Mouse (Mus musculus) stomach, embryonic 16.5 days (tissue): ENCODE data around the gene Col2a1. TPM values are rescaled to one million over a fixed set of nuclear protein-coding genes. Genes with fewer than 3 reads are reported as not detected.

Source experiments
- ATAC-seq: fragments of 200-750 bp; cut with Nextera tagmentation; 2 replicates; pipeline ENCODE4 v1.8.0; 2017; ENCODE audit warnings: moderate number of reproducible peaks, moderate TSS enrichment; ENCODE audit not compliant: insufficient read depth, low FRiP score
- H3K27ac ChIP-seq: fragments of 300-500 bp; sonication (generic); 2 replicates; pipeline ENCODE4 v1.5.1; 2014; ENCODE audit warnings: low read length
- H3K27me3 ChIP-seq: fragments of 300-500 bp; sonication (generic); 2 replicates; pipeline ENCODE4 v1.6.1; 2014; ENCODE audit warnings: low read length, control low read depth, mixed read lengths; ENCODE audit not compliant: control insufficient read depth, insufficient read depth
- H3K36me3 ChIP-seq: fragments of 300-500 bp; sonication (generic); 2 replicates; pipeline ENCODE4 v1.6.1; 2014; ENCODE audit warnings: low read length; ENCODE audit not compliant: control insufficient read depth, insufficient read depth
- H3K4me1 ChIP-seq: fragments of 300-500 bp; sonication (generic); 2 replicates; pipeline ENCODE4 v1.6.1; 2014; ENCODE audit warnings: low read length, control low read depth, mixed read lengths; ENCODE audit not compliant: control insufficient read depth, insufficient read depth
- H3K4me2 ChIP-seq: fragments of 300-500 bp; sonication (generic); 2 replicates; pipeline ENCODE4 v1.6.1; 2014; ENCODE audit warnings: low read depth, low read length, mixed read lengths
- H3K4me3 ChIP-seq: fragments of 300-500 bp; sonication (generic); replicated peaks from 2 replicates; pipeline ENCODE4 v1.5.1; 2014; ENCODE audit warnings: mild to moderate bottlenecking, low read length
- H3K9ac ChIP-seq: fragments of 300-500 bp; sonication (generic); 2 replicates; pipeline ENCODE4 v1.6.1; 2014; ENCODE audit warnings: low read length
- H3K9me3 ChIP-seq: fragments of 300-500 bp; sonication (generic); replicated peaks from 2 replicates; pipeline ENCODE4 v1.6.1; 2016; ENCODE audit warnings: low read length, control low read depth; ENCODE audit not compliant: control insufficient read depth
- WGBS: fragments of 180-500 bp; shearing (Covaris S2); extraction: QIAGEN DNeasy Blood & Tissue Kit; methylation state at CpG from one replicate; pipeline ENCODE4 v1.1.7; 2014; 5-methylcytosine and 5-hydroxymethylcytosine counted together
- polyA plus RNA-seq: library from polyadenylated mRNA; unstranded; fragments of >200 nt; fragmentation: Nextera tagmentation; extraction: Ambion mirVana; gene quantifications from 2 replicates; pipeline ENCODE4 v1.2.1, GENCODE M21; 2015

Col2a1 gene
- polyA plus RNA-seq, 1 experiment from 2014 or later, result 0.85 TPM

DNA sequence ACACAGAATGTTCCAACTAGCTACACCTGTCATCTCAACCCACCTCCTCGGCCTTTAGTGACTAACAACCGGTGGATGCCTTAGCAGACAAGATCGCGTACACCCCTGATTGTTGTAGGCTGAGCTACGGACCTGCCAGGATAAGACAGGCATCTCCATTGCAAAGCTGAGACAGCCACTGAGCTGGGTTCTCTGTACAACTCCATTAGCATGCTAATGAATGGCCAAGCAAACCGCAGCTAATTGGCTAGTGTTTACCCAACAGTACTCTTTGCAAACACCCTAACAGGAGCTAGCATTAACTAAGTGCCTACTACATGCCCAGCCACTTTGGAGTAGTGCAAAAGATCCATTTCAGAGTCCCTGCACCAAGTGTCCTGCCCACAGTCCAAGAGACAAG is 8.3 kb upstream of the Col2a1 start:
- 68% methylated on average over 6 of the region's 6 CpGs for WGBS
- no peak overlapping the region for H3K27ac ChIP-seq
- no peak overlapping the region for H3K4me2 ChIP-seq
- ATAC-seq, result no peak
- H3K9ac ChIP-seq, result no peak overlapping the region
- 0 out of 2 replicates have a peak, but pooled peaks cover 3% of the 10 kb centered on the region for H3K27me3 ChIP-seq
- H3K4me1 ChIP-seq, result no peaks in the 10 kb centered on the region
- no peaks in the 10 kb centered on the region for H3K36me3 ChIP-seq
- no peak overlapping the region for H3K4me3 ChIP-seq
- no peaks in the 10 kb centered on the region for H3K9me3 ChIP-seq

DNA sequence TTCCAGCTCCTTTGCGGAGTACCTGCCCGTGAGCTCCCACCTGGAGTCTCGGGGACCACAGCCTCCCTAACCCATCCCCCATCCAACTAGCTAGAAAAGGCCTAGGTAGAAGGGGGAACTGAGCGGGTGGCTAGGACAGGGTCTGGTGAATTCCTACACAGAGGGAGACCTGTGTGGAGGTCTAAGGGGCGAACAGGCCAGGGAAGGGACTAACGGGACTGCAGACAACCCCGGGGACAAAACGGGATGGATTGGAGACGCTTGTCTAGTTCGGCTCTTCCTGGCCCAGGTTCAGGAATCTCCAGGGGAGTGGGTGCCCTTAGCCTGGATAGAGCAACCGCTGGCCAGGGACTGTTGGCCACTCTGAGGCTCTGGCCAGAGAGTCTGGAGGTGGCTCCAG is 686 bp upstream of the Col2a1 start:
- H3K36me3 ChIP-seq, result no peaks in the 10 kb centered on the region
- H3K4me3 ChIP-seq, result no peak overlapping the region
- H3K9ac ChIP-seq, result no peak overlapping the region
- H3K4me2 ChIP-seq, result no peak overlapping the region
- ATAC-seq, result no peak
- H3K9me3 ChIP-seq, result no peaks in the 10 kb centered on the region
- H3K27ac ChIP-seq, result no peak overlapping the region
- peaks cover 59% of the 10 kb centered on the region for H3K27me3 ChIP-seq
- H3K4me1 ChIP-seq, result peaks cover 38% of the 10 kb centered on the region
- WGBS, result 14% methylated on average over 11 of the region's 11 CpGs

- WGBS, result 2% methylated on average over 19 of the region's 19 CpGs
- H3K9me3 ChIP-seq, result no peaks in the 10 kb centered on the region
- H3K4me1 ChIP-seq, result peaks cover 38% of the 10 kb centered on the region
- H3K4me2 ChIP-seq, result peak overlapping the region; percentile 54
- H3K36me3 ChIP-seq, result no peaks in the 10 kb centered on the region
- ATAC-seq, result no peak
- peaks cover 63% of the 10 kb centered on the region for H3K27me3 ChIP-seq
- peak overlapping the region; percentile 35 for H3K4me3 ChIP-seq
- H3K9ac ChIP-seq, result peak overlapping the region; percentile 52; the same call in 1 of the 2 replicates
- H3K27ac ChIP-seq, result no peak overlapping the region
These were observed 255 bp upstream of the Col2a1 start for GRCm38 (mm10) chr15:98004740-98005159.

DNA sequence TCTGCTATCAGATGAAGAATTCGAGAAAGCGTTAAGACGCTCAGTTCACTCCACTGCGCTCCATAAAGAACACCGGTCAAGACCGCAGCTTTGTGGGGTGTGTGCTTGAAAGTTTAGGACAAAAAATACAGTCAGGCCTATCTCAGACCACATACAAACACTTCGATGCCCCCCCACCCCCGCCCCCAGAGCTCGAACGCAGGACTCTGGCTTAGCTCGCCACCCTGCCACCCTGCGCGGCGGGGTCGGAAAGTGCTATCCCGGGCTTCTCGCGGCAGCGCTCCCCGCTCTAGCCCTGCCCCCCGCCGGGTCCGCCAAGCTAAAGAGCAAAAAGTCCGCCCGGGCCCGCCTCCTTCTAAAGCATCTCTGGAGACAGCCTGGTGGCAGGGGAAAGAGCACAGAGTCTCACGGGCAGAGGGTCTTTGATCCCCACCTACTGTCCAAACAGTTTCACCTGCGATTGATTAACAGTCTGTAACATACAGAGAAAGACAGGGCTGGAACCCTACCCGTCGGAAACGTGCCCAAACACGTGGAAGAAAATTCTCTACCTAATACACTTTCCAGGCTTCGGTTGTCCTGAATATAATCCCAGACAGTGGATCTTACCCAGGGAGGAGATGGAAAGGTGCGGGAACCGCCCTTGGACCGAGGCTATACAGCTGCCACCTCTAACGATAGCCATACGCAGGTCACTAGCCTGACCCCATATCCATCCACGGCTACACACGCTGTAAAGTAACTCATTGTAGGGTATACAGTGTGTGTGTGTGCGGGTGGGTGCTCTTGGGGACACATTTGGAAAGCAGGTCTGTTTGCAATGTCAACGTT is 1.3 kb downstream of the Col2a1 start:
- H3K27ac ChIP-seq, result no peak overlapping the region
- peaks cover 38% of the 10 kb centered on the region for H3K4me1 ChIP-seq
- H3K4me2 ChIP-seq, result peak overlapping the region; percentile 54
- no peaks in the 10 kb centered on the region for H3K36me3 ChIP-seq
- ATAC-seq, result no peak
- H3K4me3 ChIP-seq, result peak overlapping the region; percentile 36
- H3K9ac ChIP-seq, result no peak overlapping the region; the same call in 1 of the 2 replicates
- peaks cover 74% of the 10 kb centered on the region for H3K27me3 ChIP-seq
- H3K9me3 ChIP-seq, result no peaks in the 10 kb centered on the region
- under 1% methylated on average over 42 of the region's 42 CpGs for WGBS

DNA sequence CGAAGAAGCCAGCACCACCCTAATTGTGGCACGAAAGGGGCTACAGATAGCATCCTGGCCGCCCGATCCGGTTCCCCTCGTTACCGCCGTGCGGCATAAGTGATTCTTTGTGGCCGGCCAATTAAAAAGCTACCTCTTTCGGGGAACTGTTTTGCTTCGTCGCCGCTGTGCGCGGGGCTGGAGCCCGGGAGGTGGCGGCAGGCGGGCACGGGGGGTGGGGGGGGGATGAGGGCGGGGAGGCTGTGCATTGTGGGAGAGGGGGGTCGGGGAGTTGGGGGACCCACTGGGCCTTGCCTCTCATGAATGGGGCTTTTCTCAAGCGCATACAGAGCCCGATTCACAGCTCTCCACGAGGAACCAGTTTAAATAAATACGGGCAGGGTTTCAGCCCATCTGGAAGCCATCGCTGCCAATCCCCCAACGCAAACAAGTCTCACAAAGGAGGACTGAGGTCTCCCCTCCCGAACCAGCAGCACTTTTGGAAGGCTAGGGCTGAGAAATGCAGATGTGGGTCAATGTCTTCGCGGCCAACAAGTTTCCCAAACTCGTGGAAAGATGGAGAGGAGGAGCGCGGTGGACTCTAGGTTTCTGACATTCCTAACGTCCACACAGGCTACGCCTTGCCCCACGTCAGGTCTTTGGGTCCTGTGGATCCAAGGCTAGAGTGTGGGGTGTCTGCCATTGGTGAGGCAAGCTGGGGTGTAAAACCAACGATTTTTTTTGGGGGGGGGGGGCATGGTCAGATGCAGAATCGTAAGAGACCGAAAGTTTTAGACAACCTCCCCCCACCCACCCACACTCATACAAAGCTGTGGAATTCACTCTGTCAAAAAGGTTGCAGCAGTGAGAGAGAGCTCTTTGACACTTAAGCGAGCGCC is 2.1 kb downstream of the Col2a1 start:
- no peak for ATAC-seq
- no peak overlapping the region; the same call in 1 of the 2 replicates for H3K9ac ChIP-seq

GRCm38 (mm10) chr15:98001321-98002112 is 3.0 kb downstream of the Col2a1 start:
- Histone ChIP-seq H3K9me3 (no peaks in the 10 kb centered on the region), H3K27me3 (peaks cover 74% of the 10 kb centered on the region), H3K27ac (no peak overlapping the region), H3K36me3 (no peaks in the 10 kb centered on the region), H3K9ac (no peak overlapping the region; the same call in 1 of the 2 replicates), H3K4me1 (peaks cover 44% of the 10 kb centered on the region), H3K4me2 (peak overlapping the region; percentile 54), H3K4me3 (peak overlapping the region; percentile 36)
- ATAC-seq, result no peak
- WGBS, result 2% methylated on average over 37 of the region's 37 CpGs

More for the DNA sequence above, 2.1 kb downstream of the Col2a1 start:
- peak overlapping the region; percentile 54 for H3K4me2 ChIP-seq
- under 1% methylated on average over 42 of the region's 42 CpGs for WGBS
- peaks cover 38% of the 10 kb centered on the region for H3K4me1 ChIP-seq
- H3K27me3 ChIP-seq, result peaks cover 74% of the 10 kb centered on the region
- H3K27ac ChIP-seq, result no peak overlapping the region
- H3K4me3 ChIP-seq, result peak overlapping the region; percentile 36
- no peaks in the 10 kb centered on the region for H3K9me3 ChIP-seq
- H3K36me3 ChIP-seq, result no peaks in the 10 kb centered on the region

DNA sequence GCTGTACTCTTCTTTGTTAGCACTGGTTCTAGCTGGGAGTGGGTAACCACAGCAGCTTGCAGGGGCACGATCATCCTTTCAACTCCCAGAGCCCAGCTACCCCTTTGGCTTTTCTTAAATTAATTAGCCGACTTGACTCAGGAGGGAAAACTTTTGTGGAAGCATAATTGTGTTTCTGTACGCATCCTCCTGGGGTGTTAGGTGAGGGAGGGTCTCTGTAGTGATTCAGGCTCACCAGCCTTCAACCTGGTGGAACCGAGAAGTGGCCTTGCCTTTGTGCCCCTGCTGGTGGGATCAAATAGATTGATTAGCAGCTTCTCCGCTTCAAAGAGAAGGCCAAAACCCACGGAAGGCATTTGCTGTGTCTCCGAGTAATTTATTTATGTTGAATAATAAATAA is 4.5 kb downstream of the Col2a1 start:
- Histone ChIP-seq H3K9me3 (no peaks in the 10 kb centered on the region), H3K4me2 (no peak overlapping the region), H3K4me3 (no peak overlapping the region), H3K9ac (no peak overlapping the region), H3K4me1 (peaks cover 44% of the 10 kb centered on the region), H3K27ac (no peak overlapping the region), H3K27me3 (peaks cover 62% of the 10 kb centered on the region), H3K36me3 (no peaks in the 10 kb centered on the region)
- WGBS, result 26% methylated on average over 7 of the region's 7 CpGs
- ATAC-seq, result no peak

DNA sequence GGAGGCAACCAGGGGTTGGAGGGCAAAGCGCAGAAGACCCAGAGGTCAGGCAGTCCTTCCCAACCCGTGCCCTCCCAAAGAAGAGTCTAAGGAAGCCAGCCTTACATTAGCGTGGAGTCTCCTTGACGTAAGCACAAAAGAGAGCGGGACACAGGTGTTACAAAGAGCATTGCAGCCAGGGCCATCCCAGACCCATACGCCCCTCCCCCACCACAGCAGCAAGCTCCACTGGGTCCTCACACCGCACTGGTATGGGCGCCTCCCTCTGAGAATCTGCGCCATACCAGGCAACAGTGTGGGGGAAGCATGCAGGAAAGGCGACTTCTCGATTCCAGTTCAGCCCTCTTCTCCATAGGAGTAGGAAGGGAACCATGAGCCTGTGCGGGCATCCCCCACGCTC is 4.9 kb downstream of the Col2a1 start:
- Histone ChIP-seq H3K36me3 (no peaks in the 10 kb centered on the region), H3K9ac (no peak overlapping the region), H3K9me3 (no peaks in the 10 kb centered on the region), H3K27me3 (peaks cover 57% of the 10 kb centered on the region), H3K4me1 (peaks cover 39% of the 10 kb centered on the region), H3K4me3 (no peak overlapping the region), H3K4me2 (no peak overlapping the region), H3K27ac (no peak overlapping the region)
- 32% methylated on average over 13 of the region's 13 CpGs for WGBS
- ATAC-seq, result no peak
